Mouse (Mus musculus): ENCODE measurements around the gene Lrmda.

Gene Lrmda

GRCm38 (mm10) chr14:22156991-22157390 is 137.5 kb downstream of the Lrmda start:
- DNase-seq (ENCODE audit: low spot score), result no peak

- DNase-seq (ENCODE audit: low spot score), result no peak
These were observed 141.9 kb downstream of the Lrmda start for GRCm38 (mm10) chr14:22161416-22161815.

GRCm38 (mm10) chr14:22167285-22167684 is 147.8 kb downstream of the Lrmda start:
- no peak for DNase-seq (ENCODE audit: low spot score)

GRCm38 (mm10) chr14:22168077-22168794 is 148.7 kb downstream of the Lrmda start:
- no peak for DNase-seq (ENCODE audit: low spot score)

- no peak for DNase-seq (ENCODE audit: low spot score)
These were observed 149.5 kb downstream of the Lrmda start for GRCm38 (mm10) chr14:22168795-22169568.

- DNase-seq (ENCODE audit: low spot score), result no peak
These were observed 155.2 kb downstream of the Lrmda start for GRCm38 (mm10) chr14:22174757-22175156.

- no peak for DNase-seq (ENCODE audit: low spot score)
These were observed 160.2 kb downstream of the Lrmda start for GRCm38 (mm10) chr14:22179761-22180160.

GRCm38 (mm10) chr14:22181508-22181907 is 162.0 kb downstream of the Lrmda start:
- DNase-seq (ENCODE audit: low spot score), result no peak

GRCm38 (mm10) chr14:22183195-22183594 is 163.7 kb downstream of the Lrmda start:
- DNase-seq (ENCODE audit: low spot score), result no peak

- DNase-seq (ENCODE audit: low spot score), result no peak
These were observed 165.9 kb downstream of the Lrmda start for GRCm38 (mm10) chr14:22185452-22185851.

GRCm38 (mm10) chr14:22190111-22190510 is 170.6 kb downstream of the Lrmda start:
- DNase-seq (ENCODE audit: low spot score), result no peak

GRCm38 (mm10) chr14:22192185-22192584 is 172.7 kb downstream of the Lrmda start:
- DNase-seq (ENCODE audit: low spot score), result no peak

- no peak for DNase-seq (ENCODE audit: low spot score)
These were observed 178.5 kb downstream of the Lrmda start for GRCm38 (mm10) chr14:22198021-22198420.

- DNase-seq (ENCODE audit: low spot score), result no peak
These were observed 179.3 kb downstream of the Lrmda start for GRCm38 (mm10) chr14:22198641-22199425.

GRCm38 (mm10) chr14:22201667-22202066 is 182.2 kb downstream of the Lrmda start:
- DNase-seq (ENCODE audit: low spot score), result no peak

GRCm38 (mm10) chr14:22210601-22211000 is 191.1 kb downstream of the Lrmda start:
- no peak for DNase-seq (ENCODE audit: low spot score)

GRCm38 (mm10) chr14:22218183-22218582 is 198.7 kb downstream of the Lrmda start:
- no peak for DNase-seq (ENCODE audit: low spot score)

- no peak for DNase-seq (ENCODE audit: low spot score)
These were observed 202.5 kb downstream of the Lrmda start for GRCm38 (mm10) chr14:22222038-22222437.

GRCm38 (mm10) chr14:22222574-22222973 is 203.1 kb downstream of the Lrmda start:
- no peak for DNase-seq (ENCODE audit: low spot score)

- peak; percentile 67 for DNase-seq (ENCODE audit: low spot score)
These were observed 206.7 kb downstream of the Lrmda start for GRCm38 (mm10) chr14:22226205-22226604.

GRCm38 (mm10) chr14:22228253-22228968 is 208.9 kb downstream of the Lrmda start:
- no peak for DNase-seq (ENCODE audit: low spot score)

GRCm38 (mm10) chr14:22240315-22240714 is 220.8 kb downstream of the Lrmda start:
- no peak for DNase-seq (ENCODE audit: low spot score)
